ENCODE assay signal across 15 mouse cellular contexts in the genomic region with DNA sequence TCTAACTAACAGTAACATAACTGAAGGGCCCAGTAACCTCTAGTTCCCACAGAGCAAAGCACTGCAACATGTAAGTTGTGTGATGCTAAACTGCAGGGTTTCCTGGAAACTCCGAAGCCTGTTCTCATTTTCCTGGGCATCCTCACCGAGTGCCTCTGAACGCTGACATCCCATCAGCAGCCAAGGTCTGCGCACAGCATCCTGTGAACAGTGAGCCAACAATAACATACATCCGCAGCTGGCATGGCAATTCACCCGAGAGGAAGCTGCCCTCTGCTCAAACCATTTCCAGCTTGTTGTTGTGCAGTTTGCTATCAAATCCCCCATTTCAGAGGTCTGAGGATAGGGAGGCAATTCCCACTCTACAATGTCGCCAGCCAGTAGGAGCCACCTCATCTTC.
DNase-seq lines count a peak whose midpoint lies in the region; ATAC-seq and TF ChIP-seq lines count a peak whose summit lies in the region.
"Had no signal": no experiment of that assay in that cellular context is flagged by ENCODE, and none has a peak within 500 bp of the region (broad histone marks: within the 10 kb centered on the region; RNA-seq: fewer than 3 reads in every experiment).

No protein-coding gene starts in this region.

- 0 out of 2 replicates have a peak, but pooled peaks have one; percentile 26 for TF ChIP-seq EP300 in heart, adult 2 months (IDR thresholded peaks at IDR 0.05; ENCODE audit: insufficient read depth, low read depth, low read length)

- H3K4me2 ChIP-seq in embryonic facial prominence, embryonic 12.5 days (replicated peaks) = no peak overlapping the region
- H3K4me2 ChIP-seq: hindbrain, embryonic 12.5 days; liver, embryonic 11.5 days had no signal

- peaks cover 2% of the 10 kb centered on the region for H3K36me3 ChIP-seq in heart, adult 2 months (ENCODE audit: control insufficient read depth, insufficient read depth, low read length)
- no peaks in the 10 kb centered on the region for H3K36me3 ChIP-seq in embryonic facial prominence, embryonic 12.5 days

- ATAC-seq in embryonic facial prominence, embryonic 12.5 days (ENCODE audit: insufficient number of reproducible peaks, insufficient read depth, low FRiP score, low TSS enrichment) = no peak
- ATAC-seq: activated CD4-positive, CD25-positive, alpha-beta regulatory T cell, adult 4 months; forebrain, postnatal 0 days; intestine, embryonic 16.5 days had no signal

- no peaks in the 10 kb centered on the region for H3K9me3 ChIP-seq in embryonic facial prominence, embryonic 12.5 days

- no peak for TF ChIP-seq POLR2A in heart, adult 2 months (IDR thresholded peaks at IDR 0.05; ENCODE audit: insufficient read depth, low read depth, low read length)

- H3K4me1 ChIP-seq in heart, adult 2 months (ENCODE audit: control insufficient read depth, insufficient read depth, low read length) = peaks cover 20% of the 10 kb centered on the region
- peaks cover 20% of the 10 kb centered on the region; the same call in 1 of the 2 replicates for H3K4me1 ChIP-seq in embryonic facial prominence, embryonic 12.5 days

- intact Hi-C loops in heart, adult 2 months (cut with DNase I) = loop anchor here (5.0 kb wide), 1 partner anchor 114 kb away; no protein-coding TSS in a partner anchor
- intact Hi-C loops in heart, postnatal 36 days (cut with DNase I) = loop anchor here (2.0 to 5.0 kb wide), 3 partner anchors 44 to 114 kb away; no protein-coding TSS in a partner anchor

- no peak overlapping the region for H3K4me3 ChIP-seq in heart, adult 2 months
- H3K4me3 ChIP-seq in embryonic facial prominence, embryonic 12.5 days = no peak overlapping the region
- H3K4me3 ChIP-seq: hindbrain, embryonic 12.5 days; myocyte had no signal

- peak in 1 of 2 experiments; percentile 24 for DNase-seq in heart, adult 2 months
- DNase-seq in heart, postnatal 36 days = no peak
- DNase-seq in layer of hippocampus, adult 11-12 months (ENCODE audit: low spot score) = peak; percentile 2
- no peak for DNase-seq in layer of hippocampus, postnatal 25 days (ENCODE audit: extremely low spot score in 1 of 2, low spot score in 1 of 2)
- DNase-seq in kidney, postnatal 36 days = peak; percentile 26
- no peak for DNase-seq in testis, postnatal 10 days (ENCODE audit: low spot score)
- DNase-seq: forebrain, postnatal 0 days; gastrocnemius, postnatal 36 days; thymus, postnatal 14 days had no signal

- no peaks in the 10 kb centered on the region for H3K79me2 ChIP-seq in heart, adult 2 months (replicated peaks; ENCODE audit: control insufficient read depth, insufficient read depth, low read length)

- peak overlapping the region; percentile 93 for H3K27ac ChIP-seq in heart, adult 2 months
- peak overlapping the region; percentile 71; the same call in 1 of the 2 replicates for H3K27ac ChIP-seq in embryonic facial prominence, embryonic 12.5 days
- H3K27ac ChIP-seq: hindbrain, embryonic 12.5 days had no signal

- H3K9ac ChIP-seq in heart, adult 2 months (ENCODE audit: low read depth, low read length) = no peak overlapping the region
- no peak overlapping the region for H3K9ac ChIP-seq in embryonic facial prominence, embryonic 12.5 days
- H3K9ac ChIP-seq: forebrain, postnatal 0 days; hindbrain, embryonic 12.5 days had no signal

- 44% methylated on average over 7 of the region's 7 CpGs for WGBS in heart, adult 2 months
- WGBS in embryonic facial prominence, embryonic 12.5 days = 78% methylated on average over 7 of the region's 7 CpGs

- no peak for TF ChIP-seq CTCF in heart, adult 2 months (IDR thresholded peaks at IDR 0.05)

- H3K27me3 ChIP-seq in heart, adult 2 months (ENCODE audit: control insufficient read depth, insufficient read depth, low read length) = no peaks in the 10 kb centered on the region
- no peaks in the 10 kb centered on the region for H3K27me3 ChIP-seq in embryonic facial prominence, embryonic 12.5 days
- H3K27me3 ChIP-seq: hindbrain, embryonic 12.5 days had no signal

Comparison
In these comparisons a context has a peak if more than half of its experiments do, and no peak if none do; other contexts are left out.
1. DNase-seq: peak in layer of hippocampus, adult 11-12 months (single experiment) and kidney, postnatal 36 days (2 of 2); none in heart, postnatal 36 days (0 of 2), layer of hippocampus, postnatal 25 days (0 of 2) and testis, postnatal 10 days (single experiment).